Mouse (Mus musculus): ENCODE results near the gene Slc43a2.

DNA sequence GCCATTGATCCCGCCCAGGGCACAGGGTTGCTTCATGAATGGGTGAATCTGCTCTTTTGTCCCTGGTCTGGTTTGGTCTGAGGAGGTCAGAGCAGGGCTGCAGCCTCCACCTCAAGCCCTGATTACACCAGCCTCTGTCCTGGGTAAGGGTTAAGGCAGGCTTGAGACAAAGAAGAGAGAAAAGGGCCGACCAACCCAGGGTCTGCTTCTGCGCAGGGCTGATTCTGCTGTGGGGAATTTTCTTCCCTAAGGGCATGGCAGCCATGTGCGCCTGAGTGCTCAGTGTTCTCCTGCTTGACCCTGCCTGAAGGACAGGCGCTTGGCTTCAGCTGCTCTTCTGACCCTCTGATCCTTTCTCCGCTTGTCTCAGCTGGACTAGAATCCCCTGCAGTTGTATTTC, 25.6 kb downstream of the Slc43a2 start:
- TF ChIP-seq EP300 (optimal IDR thresholded peaks at IDR 0.05) (no peak), CTCF (IDR thresholded peaks at IDR 0.05; ENCODE audit: low read depth) (no peak)

Data from stomach, postnatal 0 days (tissue).